Mouse (Mus musculus): Measurements from ENCODE around the gene Dgcr8. TPM values are rescaled to one million over a fixed set of nuclear protein-coding genes. Genes with fewer than 3 reads are reported as not detected.

Dgcr8 gene
- polyA plus RNA-seq, 1 experiment from 2014 or later = 35.0 TPM

DNA sequence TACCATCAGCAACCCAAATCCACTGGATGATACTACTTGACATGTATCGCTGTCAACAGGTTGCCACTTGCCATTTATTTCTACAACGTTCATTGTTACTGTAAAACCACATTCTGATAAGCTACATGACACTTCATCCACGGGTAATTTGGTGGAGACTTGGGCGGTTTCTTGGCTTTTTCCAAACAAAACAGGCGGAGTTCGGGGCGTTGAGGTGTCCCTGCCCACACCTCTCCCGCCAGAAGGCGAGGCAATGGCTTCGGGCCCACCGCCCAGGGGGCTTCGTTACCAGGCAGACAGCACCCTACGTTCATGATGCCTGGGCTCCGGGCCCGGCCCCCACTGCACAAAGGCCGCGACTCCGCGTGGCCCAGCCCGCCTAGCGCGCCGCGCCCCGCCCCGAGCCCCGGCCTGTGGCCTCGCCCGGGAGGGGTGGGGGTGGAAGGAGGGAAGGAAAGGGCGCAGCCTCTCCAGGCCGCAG is 425 bp downstream of the Dgcr8 start:
- Histone ChIP-seq H3K36me3 (peaks cover 18% of the 10 kb centered on the region), H3K9me3 (replicated peaks) (no peaks in the 10 kb centered on the region), H3K9ac (peak overlapping the region; percentile 96), H3K27ac (peak overlapping the region; percentile 87), H3K4me2 (replicated peaks) (peak overlapping the region; percentile 96), H3K27me3 (no peaks in the 10 kb centered on the region), H3K4me1 (peaks cover 29% of the 10 kb centered on the region), H3K4me3 (peak overlapping the region; percentile 98)
- ATAC-seq (ENCODE audit: low FRiP score) = peak; percentile 87
- under 1% methylated on average over 20 of the region's 31 CpGs for WGBS

DNA sequence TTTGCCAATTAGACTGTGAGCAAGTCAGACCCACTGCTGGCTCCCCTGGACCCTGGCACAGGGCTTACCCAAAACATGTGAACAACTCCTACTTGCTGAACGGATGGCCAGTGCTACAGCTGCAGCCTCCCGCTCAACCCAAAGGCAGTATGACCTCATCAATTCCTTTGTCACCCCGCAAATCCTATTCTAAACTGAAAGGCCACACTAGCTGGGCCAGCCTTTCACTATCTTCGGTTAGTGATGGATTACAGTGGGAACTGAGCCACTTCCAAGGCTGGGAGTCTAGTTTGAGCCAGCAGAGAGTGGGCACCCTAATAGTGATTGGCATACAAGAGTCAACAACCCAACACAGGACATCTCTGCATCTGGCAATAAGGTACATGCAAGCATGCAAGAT is 880 bp downstream of the Dgcr8 start:
- Histone ChIP-seq H3K4me1 (peaks cover 29% of the 10 kb centered on the region), H3K4me3 (peak overlapping the region; percentile 98), H3K36me3 (peaks cover 23% of the 10 kb centered on the region), H3K27ac (peak overlapping the region; percentile 87), H3K27me3 (no peaks in the 10 kb centered on the region), H3K4me2 (replicated peaks) (peak overlapping the region; percentile 96), H3K9me3 (replicated peaks) (no peaks in the 10 kb centered on the region), H3K9ac (peak overlapping the region; percentile 96)
- 2% methylated on average over 4 of the region's 4 CpGs for WGBS
- no peak for ATAC-seq (ENCODE audit: low FRiP score)

DNA sequence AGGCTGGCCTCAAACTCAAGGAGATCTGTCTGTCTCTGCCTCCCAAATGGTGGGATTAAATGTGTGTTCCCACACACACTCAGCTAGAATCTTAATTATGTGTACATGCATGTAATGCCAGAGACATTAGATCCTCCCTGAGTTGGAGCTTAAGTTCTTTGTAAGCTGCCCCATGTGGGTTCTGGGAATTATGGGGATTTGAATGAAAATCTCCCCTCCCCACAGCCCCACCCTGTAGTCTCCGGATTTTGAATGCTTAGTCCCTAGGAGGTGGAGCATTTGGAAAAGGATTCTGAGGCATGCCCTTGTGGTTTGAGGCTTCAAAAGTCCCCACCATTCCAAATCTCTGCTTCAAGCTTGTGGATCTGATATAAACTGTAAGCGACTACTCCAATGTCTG is 13.9 kb downstream of the Dgcr8 start:
- no peaks in the 10 kb centered on the region for H3K27me3 ChIP-seq
- WGBS = 94% methylated on average over 2 of the region's 2 CpGs
- peaks cover 89% of the 10 kb centered on the region for H3K36me3 ChIP-seq

DNA sequence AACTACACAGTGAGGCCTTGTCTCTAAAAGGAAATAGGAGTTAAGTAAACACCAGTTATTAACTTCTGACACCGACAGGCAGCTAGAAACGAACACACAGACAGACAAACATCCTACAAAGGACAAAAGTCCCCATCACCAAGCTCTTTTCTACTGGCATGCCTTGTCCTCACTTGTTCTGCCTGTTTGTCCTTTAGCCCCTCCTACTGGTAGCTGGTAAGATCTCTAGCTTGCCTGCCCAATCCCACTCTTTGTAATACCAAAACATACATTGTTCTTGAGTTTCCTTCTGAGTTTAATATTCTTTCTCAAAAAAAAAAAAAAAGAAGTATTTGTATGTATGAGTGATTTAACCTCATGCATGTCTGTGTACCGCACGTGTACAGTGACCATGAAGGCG is 20.9 kb downstream of the Dgcr8 start:
- ATAC-seq (ENCODE audit: low FRiP score) = no peak
- Histone ChIP-seq H3K4me1 (no peaks in the 10 kb centered on the region), H3K9ac (no peak overlapping the region), H3K36me3 (peaks cover 90% of the 10 kb centered on the region), H3K27ac (no peak overlapping the region), H3K9me3 (replicated peaks) (no peaks in the 10 kb centered on the region), H3K4me2 (replicated peaks) (no peak overlapping the region), H3K27me3 (no peaks in the 10 kb centered on the region), H3K4me3 (no peak overlapping the region)
- WGBS = 92% methylated on average over 5 of the region's 5 CpGs

More for the DNA sequence above, 13.9 kb downstream of the Dgcr8 start:
- Histone ChIP-seq H3K4me1 (no peaks in the 10 kb centered on the region), H3K9me3 (replicated peaks) (no peaks in the 10 kb centered on the region), H3K27ac (no peak overlapping the region), H3K4me3 (no peak overlapping the region), H3K9ac (no peak overlapping the region), H3K4me2 (replicated peaks) (no peak overlapping the region)
- ATAC-seq (ENCODE audit: low FRiP score) = no peak

DNA sequence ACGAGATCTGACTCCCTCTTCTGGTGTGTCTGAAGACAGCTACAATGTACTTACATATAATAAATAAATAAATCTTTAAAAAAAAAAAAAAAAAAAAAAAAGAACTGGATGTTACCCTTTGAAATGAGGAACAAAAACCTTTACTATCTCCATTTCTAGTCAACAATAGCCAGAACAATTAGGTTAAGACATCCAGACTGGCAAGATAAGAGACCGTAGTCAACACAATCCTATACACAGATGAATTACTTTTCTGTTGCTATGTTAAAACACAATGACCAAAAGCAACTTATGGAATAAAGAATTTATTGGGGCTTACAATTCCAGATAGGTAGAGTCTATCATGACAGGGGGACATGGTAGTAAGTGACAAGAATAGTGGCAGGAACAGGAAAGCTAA is 24.0 kb downstream of the Dgcr8 start:
- H3K36me3 ChIP-seq = peaks cover 85% of the 10 kb centered on the region

DNA sequence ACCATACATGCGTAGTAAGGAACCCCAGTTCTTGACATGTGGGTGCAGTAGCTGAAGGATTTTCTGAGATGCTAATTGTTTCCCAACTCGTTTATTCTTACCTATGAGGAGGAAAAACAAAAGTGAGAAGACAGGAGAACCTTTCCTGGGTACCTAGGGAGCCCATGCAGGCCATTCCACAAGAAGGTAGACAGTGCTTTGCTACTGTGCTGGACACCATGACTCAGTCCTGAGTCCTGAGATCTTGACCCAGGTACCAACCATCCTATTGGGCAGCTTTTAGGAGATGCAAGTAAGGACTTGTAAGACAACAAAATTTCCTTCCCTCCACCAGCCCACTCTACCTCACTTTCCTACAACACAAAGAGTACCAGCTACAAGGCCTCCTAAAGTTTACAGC is 30.8 kb downstream of the Dgcr8 start, which contains the start of gene Gm49776:
TSS of gene Gm49776 (minus strand) at position 101 of the 400 bp plus-strand sequence.
- WGBS = 98% methylated on average over 2 of the region's 2 CpGs
- no peaks in the 10 kb centered on the region for H3K27me3 ChIP-seq
- H3K9ac ChIP-seq = no peak within 1 kb of the TSS
- no peak for ATAC-seq (ENCODE audit: low FRiP score)
- H3K36me3 ChIP-seq = peaks cover 90% of the 10 kb centered on the region
- H3K4me1 ChIP-seq = no peaks in the 10 kb centered on the region
- no peak within 1 kb of the TSS for H3K27ac ChIP-seq
- H3K4me2 ChIP-seq (replicated peaks) = no peak within 1 kb of the TSS
- no peaks in the 10 kb centered on the region for H3K9me3 ChIP-seq (replicated peaks)
- H3K4me3 ChIP-seq = no peak within 1 kb of the TSS

More for the DNA sequence above, 24.0 kb downstream of the Dgcr8 start:
- Histone ChIP-seq H3K9ac (no peak overlapping the region), H3K4me2 (replicated peaks) (no peak overlapping the region), H3K27ac (no peak overlapping the region), H3K9me3 (replicated peaks) (no peaks in the 10 kb centered on the region), H3K4me3 (no peak overlapping the region), H3K27me3 (no peaks in the 10 kb centered on the region), H3K4me1 (no peaks in the 10 kb centered on the region)
- 92% methylated on average over 2 of the region's 2 CpGs for WGBS
- ATAC-seq (ENCODE audit: low FRiP score) = no peak

DNA sequence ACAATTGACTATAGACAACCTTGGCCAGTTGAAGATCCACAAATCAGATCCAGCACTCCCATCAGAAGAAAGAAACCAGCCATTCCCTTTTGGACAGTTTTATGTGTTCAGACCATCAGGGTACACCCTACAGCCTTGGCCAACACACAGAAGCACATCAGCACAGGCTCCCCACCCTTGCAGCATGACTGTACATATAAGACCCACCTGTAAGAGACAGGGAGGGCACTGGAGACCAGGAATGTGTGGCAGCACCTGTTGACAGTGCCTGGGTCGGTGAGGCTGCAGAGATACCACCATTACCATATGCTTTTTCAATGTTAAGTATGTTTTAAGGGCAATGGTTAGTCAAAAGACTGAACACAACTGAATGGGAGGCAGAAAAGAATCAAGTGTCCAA is 35.2 kb downstream of the Dgcr8 start:
- Histone ChIP-seq H3K27me3 (no peaks in the 10 kb centered on the region), H3K27ac (no peak overlapping the region), H3K4me3 (no peak overlapping the region), H3K4me2 (replicated peaks) (no peak overlapping the region), H3K9me3 (replicated peaks) (no peaks in the 10 kb centered on the region), H3K36me3 (peaks cover 81% of the 10 kb centered on the region), H3K4me1 (peaks cover 26% of the 10 kb centered on the region), H3K9ac (no peak overlapping the region)
- WGBS = 91% methylated on average over 1 of the region's 1 CpGs
- ATAC-seq (ENCODE audit: low FRiP score) = no peak

DNA sequence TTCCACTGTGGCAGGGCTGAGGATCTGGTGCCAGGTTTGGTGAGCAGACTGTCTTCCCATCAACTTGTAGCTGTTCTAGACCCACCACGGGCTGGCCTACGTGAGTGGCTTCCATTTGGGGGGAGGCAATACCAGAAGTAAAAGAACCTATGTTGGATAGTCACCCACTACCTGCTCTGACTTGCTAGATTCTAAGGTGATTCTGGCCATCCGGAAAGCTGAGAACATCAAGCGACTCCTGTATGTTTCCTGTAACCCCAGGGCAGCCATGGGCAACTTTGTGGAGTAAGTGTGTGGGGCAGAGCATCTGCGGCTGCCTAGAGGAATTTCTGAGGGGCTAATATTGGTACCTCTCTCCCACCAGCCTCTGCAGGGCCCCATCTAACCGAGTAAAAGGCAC is 36.3 kb downstream of the Dgcr8 start:
- 90% methylated on average over 6 of the region's 6 CpGs for WGBS
- no peak for ATAC-seq (ENCODE audit: low FRiP score)
- H3K9ac ChIP-seq = no peak overlapping the region
- no peaks in the 10 kb centered on the region for H3K27me3 ChIP-seq
- no peak overlapping the region for H3K4me2 ChIP-seq (replicated peaks)
- H3K27ac ChIP-seq = no peak overlapping the region
- H3K36me3 ChIP-seq = peaks cover 71% of the 10 kb centered on the region
- H3K4me1 ChIP-seq = peaks cover 26% of the 10 kb centered on the region
- no peaks in the 10 kb centered on the region for H3K9me3 ChIP-seq (replicated peaks)
- H3K4me3 ChIP-seq = no peak overlapping the region

DNA sequence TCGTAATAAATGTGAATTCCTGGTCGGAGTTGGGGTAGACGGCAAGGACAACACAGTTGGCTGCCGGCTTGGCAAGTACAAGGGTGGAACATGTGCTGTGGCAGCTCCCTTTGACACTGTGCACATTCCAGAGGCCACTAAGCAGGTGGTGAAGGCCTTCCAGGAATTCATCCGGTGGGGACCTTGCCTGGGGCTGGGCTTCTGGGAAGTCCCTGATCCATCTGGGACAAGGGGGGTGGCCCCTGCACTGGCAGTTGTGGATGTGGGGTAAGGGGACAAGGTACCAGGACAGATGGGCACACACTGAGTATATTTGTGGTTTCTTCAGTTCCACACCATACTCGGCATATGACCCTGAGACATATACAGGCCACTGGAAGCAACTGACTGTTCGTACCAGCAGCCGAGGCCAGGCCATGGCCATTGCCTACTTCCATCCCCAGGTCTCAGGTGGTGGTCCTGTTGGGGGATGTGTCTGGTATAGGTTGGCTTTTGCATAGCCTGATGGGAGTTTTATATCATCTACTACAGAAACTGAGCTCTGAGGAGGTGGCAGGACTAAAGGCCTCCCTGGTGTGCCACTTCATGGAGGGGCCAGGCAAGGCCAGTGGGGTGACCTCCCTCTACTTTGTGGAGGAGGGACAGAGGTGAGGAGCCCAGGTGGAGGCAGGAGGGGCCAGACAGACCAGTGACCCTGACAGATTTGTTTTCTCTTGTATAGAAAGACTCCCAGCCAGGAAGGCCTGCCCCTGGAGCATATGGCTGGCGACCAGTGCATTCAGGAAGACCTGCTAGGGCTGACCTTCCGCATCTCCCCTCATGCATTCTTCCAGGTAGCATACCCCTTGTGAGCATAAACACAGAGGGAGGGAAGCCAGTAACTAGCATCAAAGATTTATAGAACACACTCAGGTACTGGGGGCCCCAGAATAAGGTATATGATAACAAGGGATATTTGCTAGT is 37.9 kb downstream of the Dgcr8 start:
- H3K36me3 ChIP-seq = peaks cover 61% of the 10 kb centered on the region
- peak overlapping the region; percentile 88 for H3K4me2 ChIP-seq (replicated peaks)
- H3K9ac ChIP-seq = no peak overlapping the region; the same call in none of the 2 replicates
- ATAC-seq (ENCODE audit: low FRiP score) = no peak
- peaks cover 38% of the 10 kb centered on the region for H3K4me1 ChIP-seq
- no peak overlapping the region for H3K27ac ChIP-seq
- H3K27me3 ChIP-seq = no peaks in the 10 kb centered on the region
- H3K4me3 ChIP-seq = peak overlapping the region; percentile 86; the same call in 1 of the 2 replicates
- no peaks in the 10 kb centered on the region for H3K9me3 ChIP-seq (replicated peaks)
- WGBS = 72% methylated on average over 10 of the region's 10 CpGs

DNA sequence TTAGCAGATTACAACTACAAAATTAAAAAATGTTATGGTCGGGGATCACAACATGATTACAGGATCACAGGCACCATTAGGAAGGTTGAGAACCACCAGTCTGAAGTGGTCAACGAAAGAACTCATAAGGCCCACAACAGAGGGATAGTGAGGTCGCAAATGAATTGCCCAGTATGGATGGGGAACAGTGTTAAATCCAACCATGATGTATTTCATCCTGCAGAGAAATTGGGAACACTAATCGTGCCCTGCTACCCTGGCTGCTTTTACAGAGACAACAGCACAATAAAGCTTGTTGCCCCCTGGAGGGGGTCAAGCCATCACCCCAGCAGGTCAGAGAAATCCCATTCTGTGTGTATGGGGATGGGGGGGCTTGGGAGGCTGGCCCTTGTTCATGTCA is 38.8 kb downstream of the Dgcr8 start:
- Histone ChIP-seq H3K9ac (peak overlapping the region; percentile 89), H3K4me2 (replicated peaks) (peak overlapping the region; percentile 88), H3K4me3 (peak overlapping the region; percentile 86), H3K27ac (no peak overlapping the region), H3K4me1 (peaks cover 38% of the 10 kb centered on the region), H3K27me3 (no peaks in the 10 kb centered on the region), H3K36me3 (peaks cover 62% of the 10 kb centered on the region), H3K9me3 (replicated peaks) (no peaks in the 10 kb centered on the region)
- 64% methylated on average over 4 of the region's 4 CpGs for WGBS
- ATAC-seq (ENCODE audit: low FRiP score) = no peak

DNA sequence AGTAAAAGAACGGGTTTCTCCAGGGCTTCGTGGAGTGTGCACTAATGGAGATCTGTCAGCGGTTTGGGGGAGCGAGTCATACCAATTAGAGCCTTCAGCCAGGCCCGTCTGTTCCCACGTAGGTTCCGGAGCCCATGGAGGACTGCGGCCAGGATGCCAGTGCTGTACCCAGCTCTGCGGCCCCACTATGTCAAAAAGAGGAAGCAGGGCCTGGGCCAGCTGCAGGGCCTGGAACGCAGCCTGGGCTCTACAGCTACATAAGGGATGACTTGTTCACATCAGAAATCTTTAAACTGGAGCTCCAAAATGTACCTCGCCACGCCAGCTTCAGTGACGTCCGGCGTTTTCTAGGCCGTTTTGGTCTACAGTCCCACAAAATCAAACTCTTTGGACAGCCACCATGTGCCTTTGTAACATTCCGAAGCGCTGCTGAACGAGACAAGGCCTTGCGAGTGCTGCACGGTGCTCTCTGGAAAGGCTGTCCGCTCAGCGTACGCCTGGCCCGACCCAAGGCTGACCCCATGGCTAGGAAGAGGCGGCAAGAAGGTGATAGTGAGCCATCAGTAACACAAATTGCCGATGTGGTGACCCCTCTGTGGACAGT is 39.6 kb downstream of the Dgcr8 start:
- Histone ChIP-seq H3K4me1 (peaks cover 38% of the 10 kb centered on the region), H3K27me3 (no peaks in the 10 kb centered on the region), H3K27ac (peak overlapping the region; percentile 92), H3K9ac (peak overlapping the region; percentile 89), H3K9me3 (replicated peaks) (no peaks in the 10 kb centered on the region), H3K4me2 (replicated peaks) (peak overlapping the region; percentile 88), H3K4me3 (peak overlapping the region; percentile 86), H3K36me3 (peaks cover 63% of the 10 kb centered on the region)
- WGBS = 9% methylated on average over 27 of the region's 27 CpGs
- ATAC-seq (ENCODE audit: low FRiP score) = peak; percentile 36
